ENCODE assay signal across 23 mouse cellular contexts in genomic region chr5:146572735-146573042, GRCm38 (mm10). TPM values are rescaled to one million over a fixed set of nuclear protein-coding genes. Genes with fewer than 3 reads are reported as not detected.
DNase-seq lines count a peak whose midpoint lies in the region; ATAC-seq and TF ChIP-seq lines count a peak whose summit lies in the region.
"Not testable (repeated sequence)": the region's sequence is repeated elsewhere in the genome, so short reads cannot be mapped to it uniquely, and the experiment has no call there.
"Had no signal": no experiment of that assay in that cellular context is flagged by ENCODE, and none has a peak within 500 bp of the region (broad histone marks: within the 10 kb centered on the region; RNA-seq: fewer than 3 reads in every experiment).

No protein-coding gene starts in this region.

- not testable (repeated sequence) for H3K36me3 ChIP-seq in forebrain, embryonic 14.5 days (ENCODE audit: control insufficient read depth, insufficient read depth, low read length); forebrain, embryonic 16.5 days (ENCODE audit: control insufficient read depth, insufficient read depth); midbrain, postnatal 0 days (ENCODE audit: insufficient read depth, low read length)

- not testable (repeated sequence) for H3K4me2 ChIP-seq in forebrain, embryonic 14.5 days (ENCODE audit: low read length); forebrain, embryonic 16.5 days (ENCODE audit: low read length); midbrain, postnatal 0 days (ENCODE audit: low read depth, low read length, poor library complexity, severe bottlenecking)

- not testable (repeated sequence) for H3K4me3 ChIP-seq in forebrain, embryonic 14.5 days (ENCODE audit: low read depth, low read length); forebrain, embryonic 16.5 days (replicated peaks; ENCODE audit: low read length); layer of hippocampus, adult 2 months; midbrain, postnatal 0 days (ENCODE audit: low read depth, low read length)

- not testable (repeated sequence) for H3K9ac ChIP-seq in forebrain, embryonic 14.5 days (ENCODE audit: low read length); forebrain, embryonic 16.5 days (replicated peaks; ENCODE audit: low read depth, low read length); midbrain, postnatal 0 days (replicated peaks; ENCODE audit: low read length, poor library complexity, severe bottlenecking)

- not testable (repeated sequence) for ATAC-seq in forebrain, embryonic 14.5 days; forebrain, embryonic 16.5 days; midbrain, postnatal 0 days (ENCODE audit: low FRiP score)
- 0 out of 2 replicates have a peak, but pooled peaks have one; percentile 21 for ATAC-seq in frontal cortex, adult (ENCODE audit: low TSS enrichment)

- H3K27ac ChIP-seq in forebrain, embryonic 14.5 days (ENCODE audit: low read depth, low read length), result peak overlapping the region; percentile 9; the same call in 1 of the 2 replicates
- peak overlapping the region; percentile 60 for H3K27ac ChIP-seq in forebrain, embryonic 16.5 days (ENCODE audit: low read length)
- H3K27ac ChIP-seq in layer of hippocampus, adult 2 months, result peak overlapping the region; percentile 86
- H3K27ac ChIP-seq in midbrain, postnatal 0 days (ENCODE audit: low read depth, low read length), result not testable (repeated sequence)

- H3K27me3 ChIP-seq in forebrain, embryonic 14.5 days (replicated peaks; ENCODE audit: control insufficient read depth, insufficient read depth, low read length); forebrain, embryonic 16.5 days (replicated peaks; ENCODE audit: control insufficient read depth, insufficient read depth, low read length); midbrain, postnatal 0 days (ENCODE audit: insufficient read depth, low read length): not testable (repeated sequence)

- H3K9me3 ChIP-seq in forebrain, embryonic 14.5 days (replicated peaks; ENCODE audit: control insufficient read depth, low read length); forebrain, embryonic 16.5 days (ENCODE audit: control insufficient read depth, low read length); midbrain, postnatal 0 days (ENCODE audit: low read length): not testable (repeated sequence)

- TF ChIP-seq CTCF in layer of hippocampus, adult 2 months (conservative IDR thresholded peaks at IDR 0.05), result peak; percentile 57
- TF ChIP-seq CTCF in midbrain, postnatal 0 days (IDR thresholded peaks at IDR 0.05), result 0 out of 2 replicates have a peak, but pooled peaks have one; percentile 10

- DNase-seq in forebrain, embryonic 14.5 days (ENCODE audit: low spot score); layer of hippocampus, adult 2 months (ENCODE audit: low spot score in 2 of 2); midbrain, postnatal 0 days (ENCODE audit: low spot score): not testable (repeated sequence)
- peak; percentile 11 for DNase-seq in right cerebral cortex, postnatal 4 days

- WGBS in forebrain, embryonic 14.5 days, result 92% methylated on average over 4 of the region's 4 CpGs
- WGBS in forebrain, embryonic 16.5 days, result 96% methylated on average over 4 of the region's 4 CpGs
- 96% methylated on average over 4 of the region's 4 CpGs for WGBS in midbrain, postnatal 0 days

- H3K4me1 ChIP-seq in forebrain, embryonic 14.5 days (ENCODE audit: control insufficient read depth, insufficient read depth, low read length); forebrain, embryonic 16.5 days (replicated peaks; ENCODE audit: control insufficient read depth, insufficient read depth, low read length); midbrain, postnatal 0 days (ENCODE audit: insufficient read depth, low read length): not testable (repeated sequence)

RNA-seq across cellular contexts. Expression of gene Gpr12, which starts 12.3 kb away (rescaled TPM):
- 13.3 and 20.3 TPM in 2 replicates for polyA plus RNA-seq in forebrain, embryonic 14.5 days (2014; fragmentation: Nextera tagmentation; extraction: Ambion mirVana)
- 37.0 and 42.5 TPM in 2 replicates for polyA plus RNA-seq in forebrain, embryonic 16.5 days (2015; fragmentation: Nextera tagmentation; extraction: Ambion mirVana)
- total RNA-seq in layer of hippocampus, adult 2 months (2021), result 10 to 100 TPM; 37.1 to 45.2 TPM
- total RNA-seq in midbrain, postnatal 0 days (2014; rRNA removed), result 43.4 and 48.0 TPM in 2 replicates
- polyA plus RNA-seq in midbrain, postnatal 0 days (2015; fragmentation: Nextera tagmentation; extraction: Ambion mirVana), result 33.9 and 34.2 TPM in 2 replicates
- total RNA-seq: adrenal gland, postnatal 36 days; CH12.LX had no signal
- polyA plus RNA-seq: activated CD4-positive, CD25-positive, alpha-beta regulatory T cell, adult 4 months; CD4-positive, CD25-positive, alpha-beta regulatory T cell, adult 4 months; embryonic facial prominence, embryonic 14.5 days; G1E had no signal

RNA-seq across cellular contexts. Expression of gene Gm3415, which starts 16.8 kb away (rescaled TPM):
- polyA plus RNA-seq in forebrain, embryonic 14.5 days (2014; fragmentation: Nextera tagmentation; extraction: Ambion mirVana), result not detected in 2 replicates
- not detected in 2 replicates for polyA plus RNA-seq in forebrain, embryonic 16.5 days (2015; fragmentation: Nextera tagmentation; extraction: Ambion mirVana)
- total RNA-seq in layer of hippocampus, adult 2 months (2021), result not detected
- total RNA-seq in midbrain, postnatal 0 days (2014; rRNA removed), result not detected in 2 replicates
- polyA plus RNA-seq in midbrain, postnatal 0 days (2015; fragmentation: Nextera tagmentation; extraction: Ambion mirVana), result not detected in 2 replicates
- total RNA-seq: adrenal gland, adult 18-20 months; adrenal gland, adult 8-10 months; adrenal gland, postnatal 14 days; adrenal gland, postnatal 36 days; CH12.LX had no signal
- polyA plus RNA-seq: activated CD4-positive, CD25-positive, alpha-beta regulatory T cell, adult 4 months; CD4-positive, CD25-positive, alpha-beta regulatory T cell, adult 4 months; cerebellum, adult 2 months; cortical plate, adult 2 months; embryonic facial prominence, embryonic 10.5 days; embryonic facial prominence, embryonic 12.5 days; embryonic facial prominence, embryonic 14.5 days; forebrain, embryonic 11.5 days; forebrain, embryonic 13.5 days; frontal cortex, adult 2 months; G1E; Patski had no signal

RNA-seq across cellular contexts. Expression of gene Gm3409, which starts 35.2 kb away (rescaled TPM):
- not detected in 2 replicates for polyA plus RNA-seq in forebrain, embryonic 14.5 days (2014; fragmentation: Nextera tagmentation; extraction: Ambion mirVana)
- not detected in 2 replicates for polyA plus RNA-seq in forebrain, embryonic 16.5 days (2015; fragmentation: Nextera tagmentation; extraction: Ambion mirVana)
- total RNA-seq in layer of hippocampus, adult 2 months (2021), result not detected
- total RNA-seq in midbrain, postnatal 0 days (2014; rRNA removed), result not detected in 2 replicates
- not detected in 2 replicates for polyA plus RNA-seq in midbrain, postnatal 0 days (2015; fragmentation: Nextera tagmentation; extraction: Ambion mirVana)
- total RNA-seq: adrenal gland, adult 18-20 months; adrenal gland, adult 8-10 months; adrenal gland, postnatal 14 days; adrenal gland, postnatal 36 days; CH12.LX; G1E had no signal
- polyA plus RNA-seq: activated CD4-positive, CD25-positive, alpha-beta regulatory T cell, adult 4 months; CD4-positive, CD25-positive, alpha-beta regulatory T cell, adult 4 months; cerebellum, adult 2 months; cortical plate, adult 2 months; embryonic facial prominence, embryonic 10.5 days; embryonic facial prominence, embryonic 12.5 days; embryonic facial prominence, embryonic 14.5 days; forebrain, embryonic 11.5 days; forebrain, embryonic 13.5 days; frontal cortex, adult 2 months; G1E; Patski had no signal

RNA-seq across cellular contexts. Expression of gene Gm3404, which starts 47.1 kb away (rescaled TPM):
- polyA plus RNA-seq in forebrain, embryonic 14.5 days (2014; fragmentation: Nextera tagmentation; extraction: Ambion mirVana), result not detected in 2 replicates
- polyA plus RNA-seq in forebrain, embryonic 16.5 days (2015; fragmentation: Nextera tagmentation; extraction: Ambion mirVana), result not detected in 2 replicates
- total RNA-seq in layer of hippocampus, adult 2 months (2021), result not detected
- total RNA-seq in midbrain, postnatal 0 days (2014; rRNA removed), result not detected in 2 replicates
- not detected in 2 replicates for polyA plus RNA-seq in midbrain, postnatal 0 days (2015; fragmentation: Nextera tagmentation; extraction: Ambion mirVana)
- total RNA-seq: adrenal gland, adult 18-20 months; adrenal gland, adult 8-10 months; adrenal gland, postnatal 14 days; adrenal gland, postnatal 36 days; CH12.LX; G1E had no signal
- polyA plus RNA-seq: activated CD4-positive, CD25-positive, alpha-beta regulatory T cell, adult 4 months; CD4-positive, CD25-positive, alpha-beta regulatory T cell, adult 4 months; cerebellum, adult 2 months; cortical plate, adult 2 months; embryonic facial prominence, embryonic 10.5 days; embryonic facial prominence, embryonic 12.5 days; embryonic facial prominence, embryonic 14.5 days; forebrain, embryonic 11.5 days; forebrain, embryonic 13.5 days; frontal cortex, adult 2 months; G1E; Patski had no signal

RNA-seq across cellular contexts. Expression of gene Gm3402, which starts 58.8 kb away (rescaled TPM):
- not detected in 2 replicates for polyA plus RNA-seq in forebrain, embryonic 14.5 days (2014; fragmentation: Nextera tagmentation; extraction: Ambion mirVana)
- polyA plus RNA-seq in forebrain, embryonic 16.5 days (2015; fragmentation: Nextera tagmentation; extraction: Ambion mirVana), result not detected in 2 replicates
- total RNA-seq in layer of hippocampus, adult 2 months (2021), result not detected
- total RNA-seq in midbrain, postnatal 0 days (2014; rRNA removed), result not detected in 2 replicates
- polyA plus RNA-seq in midbrain, postnatal 0 days (2015; fragmentation: Nextera tagmentation; extraction: Ambion mirVana), result not detected in 2 replicates
- total RNA-seq: adrenal gland, adult 18-20 months; adrenal gland, adult 8-10 months; adrenal gland, postnatal 14 days; adrenal gland, postnatal 36 days; CH12.LX; G1E had no signal
- polyA plus RNA-seq: activated CD4-positive, CD25-positive, alpha-beta regulatory T cell, adult 4 months; CD4-positive, CD25-positive, alpha-beta regulatory T cell, adult 4 months; cerebellum, adult 2 months; cortical plate, adult 2 months; embryonic facial prominence, embryonic 10.5 days; embryonic facial prominence, embryonic 12.5 days; embryonic facial prominence, embryonic 14.5 days; forebrain, embryonic 11.5 days; forebrain, embryonic 13.5 days; frontal cortex, adult 2 months; G1E; Patski had no signal
